Mouse (Mus musculus): ENCODE data around the gene Tenm4. TPM values are rescaled to one million over a fixed set of nuclear protein-coding genes. Genes with fewer than 3 reads are reported as not detected.

The Tenm4 gene
- polyA plus RNA-seq, 2 experiments from 2014 or later, result 0.19 to 0.37 TPM

DNA sequence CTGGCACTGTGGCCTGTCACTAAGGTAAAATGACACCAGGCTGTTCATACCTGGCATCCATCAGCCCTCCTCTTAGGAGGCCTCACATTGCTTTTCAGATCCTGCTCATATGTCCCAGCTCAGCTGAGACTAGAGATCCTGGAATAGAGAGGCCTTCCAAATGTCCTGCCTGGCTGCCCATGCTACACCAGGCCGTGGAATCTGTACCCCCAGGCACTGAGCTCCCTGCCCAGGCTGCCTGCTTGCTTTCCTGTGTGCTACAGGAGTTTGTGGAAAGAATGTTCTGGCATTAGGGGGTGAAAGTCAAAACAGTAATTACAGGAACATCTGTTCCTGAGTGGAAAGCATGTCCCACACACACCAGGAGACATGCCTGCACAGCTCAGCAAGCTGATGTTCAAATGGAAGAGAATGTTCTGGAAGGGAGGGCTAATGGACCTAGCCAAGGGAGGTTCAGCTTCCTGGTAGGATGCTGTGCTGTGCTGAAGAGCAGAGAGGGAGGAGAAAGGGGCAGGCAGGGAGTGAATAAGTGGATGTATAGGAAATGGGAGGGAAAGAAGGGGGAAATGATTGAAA is 313.0 kb downstream of the Tenm4 start:
- ATAC-seq, result no peak

DNA sequence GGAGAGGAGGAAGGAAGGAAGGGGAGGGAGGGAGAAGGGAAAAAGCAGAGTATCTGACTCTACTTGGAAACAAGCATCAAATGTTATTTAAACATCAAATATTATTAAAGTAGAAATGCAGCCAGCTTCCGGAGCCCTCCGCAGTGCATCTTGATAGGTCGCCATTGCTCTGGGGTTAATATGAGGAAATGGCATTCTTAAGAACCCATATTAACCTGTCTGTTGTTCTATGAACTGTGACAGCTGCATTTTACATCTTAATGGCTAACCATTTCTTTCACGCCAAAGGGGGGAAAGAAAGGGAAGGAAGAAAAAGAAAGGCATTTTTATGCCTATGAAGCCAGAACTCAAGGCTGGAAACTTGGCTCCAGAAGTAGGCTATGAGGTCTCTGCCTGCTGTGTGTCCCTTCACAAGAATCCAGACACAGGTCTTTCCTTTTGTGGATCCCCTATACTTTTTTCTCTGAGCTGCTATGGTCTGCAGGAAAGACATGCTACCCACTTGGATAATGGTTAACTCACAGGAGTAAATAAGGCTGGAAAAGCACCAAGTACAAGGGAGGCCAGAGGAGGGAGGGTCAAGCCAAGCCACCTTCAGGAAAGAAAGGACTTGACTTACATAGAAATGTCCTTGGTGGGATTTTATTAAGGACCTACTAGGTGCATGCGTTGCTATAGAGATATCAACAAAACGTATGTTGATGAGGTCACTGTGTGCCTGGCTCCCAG is 318.5 kb downstream of the Tenm4 start:
- no peak for ATAC-seq

DNA sequence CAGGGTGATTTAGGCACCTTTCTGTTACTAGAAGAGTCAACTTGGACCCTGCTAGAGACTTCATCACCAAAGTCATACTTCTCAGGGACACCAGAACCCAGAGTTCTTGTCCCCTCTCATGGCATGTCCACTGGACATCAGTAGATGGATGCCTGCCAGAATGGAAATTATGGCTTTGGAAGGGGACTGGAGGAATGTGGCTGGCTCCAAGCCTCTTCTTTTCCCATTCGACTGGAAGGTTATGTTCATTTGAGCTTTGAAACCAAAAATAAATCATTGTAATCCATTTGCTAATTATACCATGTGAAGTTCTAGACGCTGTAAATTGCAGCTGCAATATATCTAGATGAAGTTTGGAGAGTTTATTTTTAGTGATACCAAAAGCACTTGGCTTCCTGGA is 320.9 kb downstream of the Tenm4 start:
- no peak for ATAC-seq

DNA sequence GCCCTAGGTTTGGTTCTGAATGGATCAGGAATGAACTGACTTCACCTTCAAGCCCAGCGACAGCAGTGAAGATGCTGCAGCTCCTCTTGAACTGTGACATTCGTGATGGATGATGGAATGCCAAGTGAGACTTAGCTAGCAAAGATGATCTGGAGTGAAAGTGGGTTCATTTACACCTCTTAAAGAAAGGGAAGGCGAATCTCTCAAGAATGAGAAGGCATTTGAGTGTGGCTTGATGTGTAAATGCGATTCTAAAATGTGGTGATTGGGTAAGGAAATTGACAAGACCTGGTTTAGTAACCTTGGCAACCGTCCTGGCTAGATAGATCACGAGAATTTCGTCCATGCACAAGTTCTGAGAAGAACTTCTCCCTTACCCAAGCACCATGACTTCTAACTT is 321.6 kb downstream of the Tenm4 start:
- no peak for ATAC-seq

DNA sequence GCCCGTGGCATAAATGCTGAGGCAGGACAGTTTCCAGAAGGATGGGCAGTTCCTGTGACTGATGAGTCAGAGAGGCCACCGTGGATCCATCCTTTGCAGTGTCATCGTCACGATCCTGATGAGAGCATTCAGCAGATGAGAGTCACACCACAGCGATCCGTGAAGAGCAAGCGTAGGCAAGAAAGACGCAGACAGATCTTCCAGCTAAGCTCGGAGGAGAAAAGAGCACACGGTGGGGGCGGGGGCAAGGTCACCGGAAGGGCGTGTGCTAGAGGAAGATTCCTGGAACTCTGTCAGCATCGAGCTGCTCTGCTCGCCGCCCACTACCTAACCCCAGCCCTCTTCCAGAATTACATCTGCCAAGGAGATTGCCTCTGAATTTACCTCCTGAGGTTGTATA is 323.0 kb downstream of the Tenm4 start:
- no peak for ATAC-seq

DNA sequence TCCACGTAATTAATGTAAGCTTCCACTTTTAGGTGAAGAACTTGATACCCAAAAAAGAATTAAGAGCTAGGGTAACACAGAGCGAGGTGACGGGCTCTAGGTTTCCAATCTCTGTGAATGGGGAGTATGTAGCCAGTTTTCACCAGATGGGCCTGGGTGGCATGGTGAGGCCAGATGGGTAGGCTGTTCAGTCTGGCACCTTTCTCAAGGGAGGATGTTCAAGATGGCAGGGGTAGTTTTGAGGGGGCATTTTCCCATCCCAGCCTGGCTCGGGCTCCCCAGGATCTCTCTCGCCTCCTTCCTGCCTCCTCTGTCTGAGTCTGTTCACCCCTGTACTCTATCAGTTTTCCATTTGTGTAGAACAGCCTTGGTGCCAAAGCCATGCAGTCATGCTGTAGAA is 329.1 kb downstream of the Tenm4 start:
- no peak for ATAC-seq

DNA sequence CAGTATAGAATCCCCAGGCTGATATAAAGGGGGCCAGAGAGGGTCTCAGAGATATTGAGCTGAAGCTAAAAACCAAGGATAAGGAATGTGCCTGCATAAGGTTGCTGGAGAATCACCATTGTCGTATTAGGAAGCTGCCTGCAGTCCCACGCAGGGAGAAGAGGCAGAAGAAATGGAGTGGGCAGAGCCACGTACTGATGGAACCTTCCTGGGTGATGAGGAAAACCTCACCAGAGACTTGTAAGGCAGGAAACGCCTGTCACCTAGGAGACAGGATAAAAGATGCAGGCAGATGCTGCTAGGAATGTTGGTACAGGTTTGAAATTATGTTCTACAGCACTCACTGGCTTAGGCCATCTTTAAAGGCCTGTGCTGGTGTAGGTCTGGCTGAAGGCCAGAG is 329.8 kb downstream of the Tenm4 start:
- no peak for ATAC-seq

DNA sequence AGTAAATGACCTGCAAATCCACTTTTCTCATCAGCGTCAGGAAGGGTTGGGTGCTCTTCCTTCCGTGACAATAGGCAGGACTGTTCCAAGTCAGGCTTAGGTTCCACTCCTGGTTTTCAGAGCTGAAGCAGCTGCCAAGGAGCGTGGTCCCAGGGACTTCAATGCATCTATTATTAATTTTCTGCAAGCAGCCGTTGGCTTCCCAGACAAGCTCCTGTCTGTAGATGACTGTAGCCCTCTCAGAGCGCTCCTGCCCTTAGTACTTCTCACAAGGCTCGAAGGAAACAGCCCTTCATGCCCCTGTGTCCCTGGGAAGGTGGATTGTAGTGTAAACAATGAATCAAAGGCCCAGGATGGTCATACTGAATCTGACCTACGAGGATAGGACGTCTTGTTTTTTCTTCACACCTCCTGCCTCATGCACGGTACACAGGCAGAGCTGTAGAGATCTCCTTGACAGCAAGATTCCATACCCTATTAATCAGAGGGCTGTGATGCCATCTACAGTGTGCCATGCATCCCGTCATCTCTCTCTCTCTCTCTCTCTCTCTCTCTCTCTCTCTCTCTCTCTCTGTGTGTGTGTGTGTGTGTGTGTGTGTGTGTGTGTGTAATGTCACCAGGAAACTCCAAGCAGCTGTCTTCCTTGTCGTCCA is 331.4 kb downstream of the Tenm4 start:
- ATAC-seq, result no peak

DNA sequence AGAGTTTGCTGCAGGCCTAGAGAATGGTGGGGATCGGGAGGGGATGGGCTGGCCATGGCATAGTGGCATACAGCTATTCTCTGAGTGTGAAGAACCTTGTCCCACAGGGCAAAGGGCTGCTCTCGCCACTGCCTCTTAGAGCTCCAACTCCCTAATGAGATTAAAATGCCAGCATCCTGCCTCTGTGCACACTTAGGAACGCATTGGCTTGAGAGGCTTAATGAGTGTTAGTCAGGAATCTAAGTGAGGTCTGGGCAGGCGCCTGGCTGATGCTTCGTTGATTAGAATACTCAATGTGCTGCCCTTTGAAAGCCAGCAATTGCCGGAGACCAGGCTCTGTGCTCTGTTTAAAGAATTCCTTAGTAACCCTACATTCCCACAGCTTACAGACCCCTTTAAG is 334.5 kb downstream of the Tenm4 start:
- ATAC-seq, result no peak

DNA sequence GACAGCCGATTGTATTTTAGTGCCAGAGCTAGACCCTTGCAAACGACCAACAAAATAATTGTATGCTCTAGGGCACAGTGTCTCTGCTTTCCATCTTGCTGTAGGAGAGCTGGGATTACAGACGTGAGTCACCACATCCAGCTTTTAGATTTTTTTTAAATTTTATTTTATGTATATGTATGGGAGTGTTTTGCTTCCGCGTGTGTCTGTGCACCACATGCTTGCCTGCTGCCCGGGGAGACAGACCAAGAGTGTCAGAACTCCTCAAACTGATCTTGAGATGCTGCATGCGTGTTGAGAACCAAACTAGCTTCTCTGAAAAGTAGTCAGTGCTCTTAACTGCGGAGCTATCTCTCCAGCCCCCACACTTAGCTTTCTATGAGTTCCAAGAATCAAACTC is 336.0 kb downstream of the Tenm4 start:
- ATAC-seq, result no peak

DNA sequence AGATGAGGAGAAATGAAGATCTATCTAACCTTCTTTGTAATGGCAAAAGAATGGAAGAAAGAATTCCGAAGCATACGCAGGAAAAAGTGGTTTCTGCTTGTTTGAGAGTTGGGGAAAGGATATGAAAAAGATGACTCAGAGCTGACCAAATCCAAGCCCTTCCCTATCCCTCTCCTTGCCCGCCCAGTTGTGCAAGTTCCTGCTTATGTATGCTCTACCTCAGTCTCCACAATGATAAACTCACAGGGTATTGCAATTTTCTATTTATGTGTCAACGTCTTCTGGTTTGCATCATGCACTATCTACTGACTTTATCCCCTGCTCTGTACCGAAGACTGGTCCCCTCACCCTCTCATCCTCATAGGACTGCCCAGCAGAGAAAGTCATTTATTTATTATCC is 339.4 kb downstream of the Tenm4 start:
- ATAC-seq, result no peak

DNA sequence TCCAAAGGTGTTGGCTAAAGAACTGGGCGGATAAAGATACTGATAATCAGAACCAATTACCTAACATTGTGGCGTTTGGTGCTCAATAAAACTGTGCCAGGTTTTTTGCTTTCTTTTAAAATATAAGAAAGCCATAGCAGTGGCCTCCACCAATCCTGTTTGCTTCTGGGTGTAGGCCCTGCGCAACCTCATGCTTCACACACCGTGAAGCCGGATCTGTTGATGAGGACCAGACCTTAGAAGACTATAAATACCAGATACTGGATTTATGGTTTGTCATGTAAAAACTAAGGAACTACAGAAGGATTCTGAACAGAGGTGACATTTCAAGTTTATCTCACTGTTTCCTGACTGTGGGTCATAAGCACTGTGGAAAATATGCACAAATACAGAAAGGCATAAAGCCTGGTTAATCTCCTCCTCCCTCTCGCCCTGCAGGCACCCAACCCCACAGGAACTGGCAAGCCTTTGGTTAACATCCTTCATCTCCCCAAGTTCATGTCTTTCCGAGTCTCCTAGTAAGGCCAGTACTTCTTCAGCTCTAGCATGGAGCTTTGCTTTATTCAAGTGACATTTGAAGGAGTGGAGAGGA is 340.1 kb downstream of the Tenm4 start:
- ATAC-seq, result no peak

DNA sequence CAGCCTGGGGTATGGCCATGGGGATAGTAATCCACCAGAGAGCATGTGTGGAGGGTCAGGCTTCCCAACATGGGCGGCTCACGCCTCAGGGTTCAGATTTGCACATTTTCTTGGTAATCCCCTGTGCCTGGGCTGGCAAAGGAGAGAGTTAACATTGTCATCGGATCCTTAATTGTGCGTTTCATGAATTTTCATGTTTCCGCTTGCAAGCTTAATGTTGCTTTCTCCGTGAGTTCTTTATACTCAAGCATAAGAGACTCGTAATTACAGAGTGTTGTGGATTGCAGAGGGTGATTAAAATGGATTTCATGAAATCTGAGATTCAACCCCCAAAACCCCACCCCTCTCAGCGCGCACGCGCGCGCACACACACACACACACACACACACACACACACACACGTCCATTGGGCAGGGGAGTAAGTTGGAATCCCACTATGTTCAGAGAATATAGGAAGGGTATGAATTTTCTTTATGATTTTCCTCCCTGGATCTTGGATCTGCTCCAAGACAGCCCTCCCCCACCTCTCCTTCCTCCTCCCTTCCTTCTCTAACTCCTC is 341.0 kb downstream of the Tenm4 start:
- no peak for ATAC-seq

DNA sequence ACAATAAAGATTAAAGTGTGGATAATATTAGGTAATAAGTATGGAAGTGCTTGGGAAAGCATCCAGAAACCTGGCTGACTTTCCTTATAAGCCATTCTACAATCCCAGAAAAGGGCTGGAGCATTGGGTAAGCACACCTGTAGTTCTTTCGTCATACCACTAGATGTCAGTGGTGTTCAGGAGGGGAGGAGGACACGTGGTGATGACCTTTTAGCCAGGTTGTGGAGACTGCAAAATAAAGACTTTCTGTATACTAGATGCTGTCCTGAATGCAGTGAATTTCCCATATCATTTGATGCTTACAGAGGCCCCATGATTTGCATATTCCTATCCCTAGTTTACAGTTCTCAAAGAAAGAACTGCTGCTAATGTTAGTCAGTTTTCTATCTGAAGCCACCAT is 348.2 kb downstream of the Tenm4 start:
- ATAC-seq, result no peak

DNA sequence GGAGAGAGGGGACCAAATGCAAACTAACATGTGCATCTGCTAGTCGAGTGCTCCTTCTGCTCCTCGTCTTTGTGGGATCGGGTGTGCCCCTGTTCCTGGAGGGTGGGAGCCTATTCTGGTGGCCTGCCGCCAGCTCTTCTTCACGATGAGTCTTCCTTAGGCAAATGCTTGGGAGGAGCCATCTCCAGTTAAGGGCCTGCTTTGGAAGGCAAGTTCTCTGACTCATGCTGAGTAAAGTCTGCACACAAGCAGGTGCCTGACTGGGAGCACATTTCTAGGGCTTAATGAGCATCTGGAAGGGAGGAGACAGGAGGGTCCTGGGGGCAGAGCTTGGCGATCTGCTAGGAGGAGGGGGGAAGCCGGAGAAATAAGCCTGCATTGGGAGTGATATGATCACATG is 350.9 kb downstream of the Tenm4 start:
- ATAC-seq, result no peak

DNA sequence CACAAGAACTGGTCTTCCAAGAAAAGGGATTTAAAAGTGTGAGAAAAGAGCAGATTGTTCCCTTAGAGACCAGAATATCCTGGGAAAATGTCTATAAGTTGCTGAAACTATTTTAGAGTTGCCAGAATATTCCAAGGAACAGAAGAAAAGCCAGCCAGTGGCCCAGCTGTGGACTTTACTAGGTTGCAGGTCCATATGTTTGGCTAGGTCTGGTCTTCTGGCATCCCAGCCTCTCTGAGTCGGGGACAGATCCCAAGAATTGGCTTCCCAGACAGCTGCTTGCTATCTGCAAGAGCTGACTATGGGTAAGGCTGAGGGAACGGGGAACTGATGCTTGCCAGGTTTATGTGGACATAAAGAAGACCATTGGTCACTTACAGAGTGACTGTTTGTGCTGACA is 352.6 kb downstream of the Tenm4 start:
- no peak for ATAC-seq

DNA sequence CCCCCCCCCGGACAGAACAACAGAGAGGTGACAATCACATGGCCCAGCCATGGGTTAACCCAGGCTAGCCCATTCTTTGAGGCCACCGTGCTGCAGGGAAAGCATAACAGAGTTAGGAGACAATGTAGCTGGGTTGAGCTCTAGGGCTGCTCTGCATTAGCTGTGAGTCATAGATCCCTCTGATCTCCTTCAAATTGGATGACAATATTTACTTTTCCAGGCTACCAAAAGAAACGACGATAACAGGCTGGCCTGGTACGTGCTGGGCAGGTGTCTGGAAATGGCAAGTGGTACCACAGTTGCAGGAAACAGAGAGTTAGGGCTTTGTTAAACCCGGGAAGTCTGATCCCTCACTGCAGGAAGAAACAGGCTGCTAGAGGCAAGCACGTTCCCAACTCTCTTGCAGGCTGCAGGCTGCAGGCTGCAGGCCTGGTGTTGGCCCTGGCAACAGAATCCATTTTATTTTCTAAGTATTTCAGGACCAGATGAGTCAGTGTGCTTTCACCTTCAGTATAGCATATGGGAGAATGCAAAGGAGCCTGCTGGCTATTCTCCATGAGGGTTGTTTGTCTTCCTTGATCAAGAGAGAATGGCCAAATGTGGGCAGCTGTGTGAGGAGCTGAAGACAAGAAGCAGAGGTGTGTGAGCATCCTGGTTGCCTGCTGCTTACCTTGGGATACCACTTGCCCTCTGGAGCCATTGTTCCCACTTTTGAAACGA is 353.6 kb downstream of the Tenm4 start:
- ATAC-seq, result no peak

DNA sequence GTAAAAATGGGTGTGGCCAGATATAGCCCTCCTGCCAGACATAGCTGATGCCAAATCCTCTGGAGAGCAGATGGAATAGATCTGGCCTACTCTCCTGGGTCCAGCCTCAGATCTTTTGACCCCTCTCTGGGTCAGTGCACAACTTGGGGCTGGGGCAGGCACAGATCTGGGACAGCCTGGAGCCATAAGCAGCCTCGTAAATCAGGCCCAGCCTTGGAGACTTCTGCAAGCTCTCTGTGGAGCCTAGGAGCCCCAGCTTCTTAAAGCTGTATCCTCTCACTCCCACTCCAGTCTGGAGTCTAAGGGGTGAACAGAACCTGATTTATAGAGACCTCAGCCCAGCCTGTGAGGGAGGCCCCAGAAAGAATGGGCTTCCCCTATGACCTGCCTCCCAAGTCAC is 354.3 kb downstream of the Tenm4 start:
- ATAC-seq, result no peak

DNA sequence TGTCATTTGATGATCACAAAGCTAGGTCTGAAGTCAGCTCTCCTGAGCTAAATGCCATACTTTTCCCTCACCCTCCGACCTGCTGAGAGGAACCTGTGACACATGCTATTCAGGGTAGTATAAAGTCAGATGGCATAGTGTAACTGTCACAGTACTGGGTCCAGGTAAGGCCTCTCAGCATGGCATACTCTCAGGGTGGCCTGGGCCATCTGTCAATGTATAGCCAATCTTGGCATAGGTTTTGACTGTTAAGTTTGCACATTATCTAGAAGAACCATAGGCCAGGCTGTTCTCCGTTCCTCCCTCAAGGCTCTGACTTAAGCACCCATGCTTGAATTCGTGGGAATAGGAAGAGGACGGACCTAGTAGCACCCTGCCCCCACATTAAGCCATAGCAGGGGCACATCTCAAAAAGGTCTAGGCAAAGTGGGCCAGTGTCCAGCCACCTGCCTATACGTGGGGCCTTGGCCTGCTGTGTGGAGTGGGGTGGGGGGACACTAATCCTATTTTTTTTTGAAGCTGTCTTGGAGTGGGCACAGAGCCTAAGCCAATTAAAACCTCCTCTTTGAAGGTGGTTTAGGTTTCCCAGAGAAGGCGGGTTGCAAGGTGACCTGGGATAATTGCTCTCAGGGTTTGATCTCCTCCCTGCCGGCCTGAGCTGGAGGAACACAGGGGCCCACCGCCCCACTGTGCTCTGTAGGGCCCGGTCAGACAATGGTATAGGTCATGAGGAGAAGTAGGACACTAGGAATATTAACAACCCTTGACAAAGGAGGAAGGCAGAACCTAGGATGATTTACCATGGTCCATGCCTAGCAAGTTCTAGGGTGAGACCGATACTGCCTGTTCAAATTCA is 359.8 kb downstream of the Tenm4 start:
- ATAC-seq, result no peak

DNA sequence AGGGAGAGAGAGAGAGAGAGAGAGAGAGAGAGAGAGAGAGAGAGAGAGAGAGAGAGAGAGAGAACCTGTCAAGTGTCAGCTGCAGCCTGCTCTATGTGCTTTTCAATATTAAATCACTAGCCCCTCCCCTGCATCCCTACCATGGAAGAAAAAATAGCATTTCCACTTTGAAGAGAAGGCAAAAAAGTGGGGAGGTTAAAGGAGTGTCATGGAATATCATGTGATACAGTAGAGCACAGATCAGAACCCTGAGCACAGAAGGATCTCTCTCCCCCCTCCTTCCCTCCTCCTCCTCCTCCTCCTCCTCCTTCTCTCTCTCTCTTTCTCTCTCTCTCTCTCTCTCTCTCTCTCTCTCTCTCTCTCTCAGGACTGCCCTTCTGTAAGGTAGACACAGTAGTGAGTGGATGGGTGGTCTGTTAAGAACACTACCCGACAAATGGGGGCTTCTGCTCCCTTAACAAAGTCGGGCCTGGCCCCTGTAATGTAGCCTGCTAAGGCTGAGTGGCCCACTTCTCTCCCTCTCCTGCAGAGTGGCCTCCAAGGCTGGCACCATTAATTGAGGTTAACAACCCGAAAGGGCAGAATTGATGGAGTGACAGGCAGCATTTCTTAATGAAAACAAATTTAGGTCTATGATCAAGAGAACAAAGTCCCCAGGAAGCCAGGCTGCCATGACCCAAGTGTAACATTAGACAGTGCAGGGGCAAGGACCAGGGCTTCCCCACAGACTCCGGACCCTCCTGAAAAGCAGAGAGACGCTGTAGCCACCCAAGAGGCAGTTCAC is 361.1 kb downstream of the Tenm4 start:
- no peak for ATAC-seq

DNA sequence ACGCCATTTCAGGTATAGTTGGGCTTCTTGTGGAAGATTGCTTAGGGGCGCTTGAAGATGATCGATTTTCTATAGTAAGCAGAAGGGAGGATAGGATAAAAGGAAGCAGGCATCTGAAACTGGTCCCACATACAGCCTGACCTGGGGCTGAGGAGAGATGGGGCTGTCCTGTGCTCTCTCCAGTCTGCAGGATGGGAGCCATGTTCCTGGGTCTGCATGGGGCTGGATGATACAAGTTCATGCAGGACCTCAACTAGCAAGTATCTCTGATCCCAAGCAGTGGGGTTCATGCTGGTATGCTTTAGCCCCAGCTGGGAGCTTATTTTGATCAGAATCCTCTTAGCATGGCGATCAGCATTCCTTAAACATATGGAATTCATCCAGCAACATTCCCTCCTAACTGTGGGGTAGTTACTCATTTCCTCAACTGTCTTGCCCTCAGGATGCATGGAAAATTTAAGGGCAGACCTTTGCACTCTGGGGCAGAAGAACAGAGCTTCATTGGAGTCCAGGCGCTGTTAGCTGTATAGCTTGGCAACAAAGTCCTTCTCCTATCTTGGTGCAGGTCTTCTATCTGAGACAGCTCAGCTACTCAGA is 361.9 kb downstream of the Tenm4 start:
- ATAC-seq, result no peak
